Mouse (Mus musculus) midbrain, embryonic 13.5 days (tissue): ENCODE measurements around the gene Fcgr2b. TPM values are rescaled to one million over a fixed set of nuclear protein-coding genes. Genes with fewer than 3 reads are reported as not detected.

ENCODE experiments used
- ATAC-seq: fragments of 200-750 bp; cut with Nextera tagmentation; 2 replicates; pipeline ENCODE4 v1.8.0; 2017; ENCODE audit warnings: mild to moderate bottlenecking, moderate TSS enrichment, moderate library complexity
- H3K27ac ChIP-seq: fragments of 300-500 bp; sonication (generic); 2 replicates; pipeline ENCODE4 v1.5.1; 2015; ENCODE audit warnings: inconsistent platforms, mild to moderate bottlenecking, moderate library complexity
- H3K27me3 ChIP-seq: fragments of 300-500 bp; sonication (generic); 2 replicates; pipeline ENCODE4 v1.6.1; 2015; ENCODE audit warnings: mild to moderate bottlenecking, inconsistent platforms
- H3K36me3 ChIP-seq: fragments of 300-500 bp; sonication (generic); 2 replicates; pipeline ENCODE4 v1.6.1; 2015; ENCODE audit warnings: mild to moderate bottlenecking, inconsistent platforms
- H3K4me1 ChIP-seq: fragments of 300-500 bp; sonication (generic); replicated peaks from 2 replicates; pipeline ENCODE4 v1.6.1; 2015; ENCODE audit warnings: inconsistent platforms
- H3K4me2 ChIP-seq: fragments of 300-500 bp; sonication (generic); replicated peaks from 2 replicates; pipeline ENCODE4 v1.6.1; 2015; ENCODE audit warnings: moderate library complexity, mild to moderate bottlenecking, inconsistent platforms
- H3K4me3 ChIP-seq: fragments of 300-500 bp; sonication (generic); replicated peaks from 2 replicates; pipeline ENCODE4 v1.5.1; 2015; ENCODE audit warnings: mild to moderate bottlenecking, inconsistent platforms
- H3K9ac ChIP-seq: fragments of 300-500 bp; sonication (generic); replicated peaks from 2 replicates; pipeline ENCODE4 v1.6.1; 2015; ENCODE audit warnings: mild to moderate bottlenecking, inconsistent platforms
- H3K9me3 ChIP-seq: fragments of 300-500 bp; sonication (generic); 2 replicates; pipeline ENCODE4 v1.6.1; 2016; ENCODE audit warnings: mild to moderate bottlenecking, inconsistent platforms
- WGBS: fragments of 180-500 bp; shearing (Covaris S2); methylation state at CpG from one replicate; pipeline ENCODE4 v1.1.7; 2015; 5-methylcytosine and 5-hydroxymethylcytosine counted together
- polyA plus RNA-seq: library from polyadenylated mRNA; unstranded; fragments of >200 nt; fragmentation: Nextera tagmentation; extraction: Ambion mirVana; gene quantifications from 2 replicates; pipeline ENCODE4 v1.2.1, GENCODE M21; 2015

The Fcgr2b gene
- polyA plus RNA-seq, 1 experiment from 2014 or later, result 0.57 TPM

GRCm38 (mm10) chr1:170974736-170975135 lies 1.6 kb downstream of the Fcgr2b start:
- WGBS, result 93% methylated on average over 2 of the region's 2 CpGs
- no peaks in the 10 kb centered on the region for H3K36me3 ChIP-seq
- no peaks in the 10 kb centered on the region for H3K9me3 ChIP-seq
- no peak overlapping the region for H3K4me3 ChIP-seq
- H3K9ac ChIP-seq, result no peak overlapping the region
- no peaks in the 10 kb centered on the region for H3K4me1 ChIP-seq
- H3K27ac ChIP-seq, result no peak overlapping the region
- no peak overlapping the region for H3K4me2 ChIP-seq
- no peak for ATAC-seq
- no peaks in the 10 kb centered on the region for H3K27me3 ChIP-seq

- H3K4me1 ChIP-seq, result no peaks in the 10 kb centered on the region
- no peaks in the 10 kb centered on the region for H3K27me3 ChIP-seq
- WGBS, result 90% methylated on average over 8 of the region's 8 CpGs
- no peak overlapping the region for H3K27ac ChIP-seq
- no peak for ATAC-seq
- H3K9ac ChIP-seq, result no peak overlapping the region
- no peak overlapping the region for H3K4me3 ChIP-seq
- no peaks in the 10 kb centered on the region for H3K36me3 ChIP-seq
- H3K9me3 ChIP-seq, result no peaks in the 10 kb centered on the region
- H3K4me2 ChIP-seq, result no peak overlapping the region
Measured at GRCm38 (mm10) chr1:170974171-170974570, 2.2 kb downstream of the Fcgr2b start.

GRCm38 (mm10) chr1:170972936-170973335 lies 3.4 kb downstream of the Fcgr2b start:
- no peak overlapping the region for H3K4me3 ChIP-seq
- no peaks in the 10 kb centered on the region for H3K4me1 ChIP-seq
- WGBS, result 93% methylated on average over 4 of the region's 4 CpGs
- no peak for ATAC-seq
- no peak overlapping the region for H3K9ac ChIP-seq
- no peak overlapping the region for H3K4me2 ChIP-seq
- no peaks in the 10 kb centered on the region for H3K36me3 ChIP-seq
- H3K27me3 ChIP-seq, result no peaks in the 10 kb centered on the region
- no peaks in the 10 kb centered on the region for H3K9me3 ChIP-seq
- H3K27ac ChIP-seq, result no peak overlapping the region

GRCm38 (mm10) chr1:170972494-170972893 lies 3.9 kb downstream of the Fcgr2b start:
- H3K9me3 ChIP-seq, result no peaks in the 10 kb centered on the region
- no peaks in the 10 kb centered on the region for H3K4me1 ChIP-seq
- ATAC-seq, result no peak
- no peaks in the 10 kb centered on the region for H3K27me3 ChIP-seq
- H3K27ac ChIP-seq, result no peak overlapping the region
- H3K4me3 ChIP-seq, result no peak overlapping the region
- H3K36me3 ChIP-seq, result no peaks in the 10 kb centered on the region
- H3K9ac ChIP-seq, result no peak overlapping the region
- 84% methylated on average over 6 of the region's 6 CpGs for WGBS
- no peak overlapping the region for H3K4me2 ChIP-seq

- Histone ChIP-seq H3K4me3 (no peak overlapping the region), H3K4me1 (no peaks in the 10 kb centered on the region), H3K4me2 (no peak overlapping the region), H3K9me3 (no peaks in the 10 kb centered on the region), H3K27me3 (no peaks in the 10 kb centered on the region), H3K27ac (no peak overlapping the region), H3K9ac (no peak overlapping the region), H3K36me3 (no peaks in the 10 kb centered on the region)
- WGBS, result 80% methylated on average over 1 of the region's 1 CpGs
- ATAC-seq, result no peak
Measured at GRCm38 (mm10) chr1:170968576-170968975, 7.8 kb downstream of the Fcgr2b start.

GRCm38 (mm10) chr1:170967581-170967980 lies 8.8 kb downstream of the Fcgr2b start:
- Histone ChIP-seq H3K36me3 (no peaks in the 10 kb centered on the region), H3K9ac (no peak overlapping the region)

GRCm38 (mm10) chr1:170963087-170963486 lies 13.3 kb downstream of the Fcgr2b start:
- Histone ChIP-seq H3K27me3 (no peaks in the 10 kb centered on the region), H3K4me2 (no peak overlapping the region), H3K4me1 (no peaks in the 10 kb centered on the region), H3K9ac (no peak overlapping the region), H3K36me3 (no peaks in the 10 kb centered on the region), H3K27ac (no peak overlapping the region), H3K9me3 (no peaks in the 10 kb centered on the region), H3K4me3 (no peak overlapping the region)
- ATAC-seq, result no peak
- WGBS, result 83% methylated on average over 7 of the region's 7 CpGs

More at GRCm38 (mm10) chr1:170967581-170967980, 8.8 kb downstream of the Fcgr2b start:
- Histone ChIP-seq H3K4me2 (no peak overlapping the region), H3K4me1 (no peaks in the 10 kb centered on the region), H3K27me3 (no peaks in the 10 kb centered on the region), H3K27ac (no peak overlapping the region), H3K4me3 (no peak overlapping the region), H3K9me3 (no peaks in the 10 kb centered on the region)
- no peak for ATAC-seq
- 81% methylated on average over 3 of the region's 3 CpGs for WGBS

GRCm38 (mm10) chr1:170962301-170962700 lies 14.0 kb downstream of the Fcgr2b start:
- H3K4me3 ChIP-seq, result no peak overlapping the region
- no peak overlapping the region for H3K9ac ChIP-seq
- no peaks in the 10 kb centered on the region for H3K27me3 ChIP-seq
- H3K36me3 ChIP-seq, result no peaks in the 10 kb centered on the region
- no peak overlapping the region for H3K4me2 ChIP-seq
- H3K9me3 ChIP-seq, result no peaks in the 10 kb centered on the region
- WGBS, result 82% methylated on average over 2 of the region's 2 CpGs
- no peaks in the 10 kb centered on the region for H3K4me1 ChIP-seq
- no peak for ATAC-seq
- H3K27ac ChIP-seq, result no peak overlapping the region

- Histone ChIP-seq H3K4me1 (no peaks in the 10 kb centered on the region), H3K9ac (no peak overlapping the region), H3K27ac (no peak overlapping the region), H3K4me2 (no peak overlapping the region), H3K27me3 (no peaks in the 10 kb centered on the region), H3K9me3 (no peaks in the 10 kb centered on the region), H3K4me3 (no peak overlapping the region), H3K36me3 (no peaks in the 10 kb centered on the region)
- ATAC-seq, result no peak
- WGBS, result 83% methylated on average over 6 of the region's 6 CpGs
Measured at GRCm38 (mm10) chr1:170961101-170961500, 15.2 kb downstream of the Fcgr2b start.

GRCm38 (mm10) chr1:170959791-170960190 lies 16.6 kb downstream of the Fcgr2b start:
- Histone ChIP-seq H3K4me3 (no peak overlapping the region), H3K36me3 (no peaks in the 10 kb centered on the region), H3K4me1 (no peaks in the 10 kb centered on the region), H3K27me3 (no peaks in the 10 kb centered on the region), H3K9ac (no peak overlapping the region), H3K27ac (no peak overlapping the region), H3K9me3 (no peaks in the 10 kb centered on the region), H3K4me2 (no peak overlapping the region)
- no peak for ATAC-seq
- WGBS, result 75% methylated on average over 2 of the region's 2 CpGs

- 65% methylated on average over 3 of the region's 3 CpGs for WGBS
- Histone ChIP-seq H3K4me3 (no peak overlapping the region), H3K9me3 (no peaks in the 10 kb centered on the region), H3K9ac (no peak overlapping the region), H3K4me1 (no peaks in the 10 kb centered on the region), H3K27ac (no peak overlapping the region), H3K27me3 (no peaks in the 10 kb centered on the region), H3K4me2 (no peak overlapping the region), H3K36me3 (no peaks in the 10 kb centered on the region)
- no peak for ATAC-seq
Measured at GRCm38 (mm10) chr1:170958225-170958624, 18.1 kb downstream of the Fcgr2b start.

- ATAC-seq, result no peak
- no peak overlapping the region for H3K4me3 ChIP-seq
- H3K4me2 ChIP-seq, result no peak overlapping the region
- no peaks in the 10 kb centered on the region for H3K4me1 ChIP-seq
- no peaks in the 10 kb centered on the region for H3K36me3 ChIP-seq
- H3K9ac ChIP-seq, result no peak overlapping the region
- H3K27me3 ChIP-seq, result no peaks in the 10 kb centered on the region
- H3K27ac ChIP-seq, result no peak overlapping the region
- WGBS, result 94% methylated on average over 2 of the region's 2 CpGs
- no peaks in the 10 kb centered on the region for H3K9me3 ChIP-seq
Measured at GRCm38 (mm10) chr1:170953192-170953591, 23.2 kb downstream of the Fcgr2b start.

GRCm38 (mm10) chr1:170950772-170951171 lies 25.6 kb downstream of the Fcgr2b start:
- Histone ChIP-seq H3K4me2 (no peak overlapping the region), H3K9ac (no peak overlapping the region), H3K36me3 (no peaks in the 10 kb centered on the region), H3K27me3 (no peaks in the 10 kb centered on the region), H3K4me3 (no peak overlapping the region), H3K27ac (no peak overlapping the region), H3K4me1 (no peaks in the 10 kb centered on the region), H3K9me3 (peaks cover 5% of the 10 kb centered on the region; the same call in 1 of the 2 replicates)
- WGBS, result 60% methylated on average over 3 of the region's 3 CpGs
- ATAC-seq, result no peak
